Mouse (Mus musculus) ES-E14 (cell line): ENCODE measurements around the gene Nek7. TPM values are rescaled to one million over a fixed set of nuclear protein-coding genes. Genes with fewer than 3 reads are reported as not detected.

Experiments used
- total RNA-seq: library from RNA; depleted of rRNA; stranded (reverse); fragments of 300-350 nt; gene quantifications from 2 replicates; pipeline ENCODE4 v1.2.3, GENCODE M21; 2012; rRNA removed

Gene Nek7
- total RNA-seq, 1 experiment, result 13.3 TPM

Other genes starting within 250 kb of the Nek7 start
- 0.40 TPM in 1 of 2 replicates, not detected in the other for gene Lhx9, start 228.4 kb upstream of the Nek7 start, total RNA-seq
- gene 2310009B15Rik, start 236.7 kb upstream of the Nek7 start, total RNA-seq, result 19.9 and 20.0 TPM in 2 replicates